In genomic region chr4:129672878-129673449, GRCm38 (mm10) we compare ENCODE assay signal across 8 mouse cellular contexts. TPM values are rescaled to one million over a fixed set of nuclear protein-coding genes. Genes with fewer than 3 reads are reported as not detected.
DNase-seq lines count a peak whose midpoint lies in the region; ATAC-seq lines count a peak whose summit lies in the region.

No protein-coding gene starts in this region.

- peak overlapping the region; percentile 98 for H3K4me3 ChIP-seq in neural tube, embryonic 11.5 days (ENCODE audit: low read depth, low read length)
- H3K4me3 ChIP-seq in forebrain, embryonic 12.5 days (replicated peaks), result peak overlapping the region; percentile 100
- peak overlapping the region; percentile 82 for H3K4me3 ChIP-seq in liver, embryonic 12.5 days
- peak overlapping the region; percentile 100 for H3K4me3 ChIP-seq in stomach, embryonic 16.5 days (replicated peaks; ENCODE audit: low read length)

- no peak overlapping the region for H3K27ac ChIP-seq in neural tube, embryonic 11.5 days (ENCODE audit: low read depth, low read length)
- peak overlapping the region; percentile 95 for H3K27ac ChIP-seq in forebrain, embryonic 12.5 days
- H3K27ac ChIP-seq in liver, embryonic 12.5 days, result peak overlapping the region; percentile 90
- peak overlapping the region; percentile 91 for H3K27ac ChIP-seq in stomach, embryonic 16.5 days (ENCODE audit: low read length)

- WGBS in neural tube, embryonic 11.5 days, result 9% methylated on average over 10 of the region's 10 CpGs
- 14% methylated on average over 10 of the region's 10 CpGs for WGBS in forebrain, embryonic 12.5 days
- 4% methylated on average over 10 of the region's 10 CpGs for WGBS in liver, embryonic 12.5 days (ENCODE audit: insufficient replicate concordance)
- WGBS in stomach, embryonic 16.5 days, result 4% methylated on average over 10 of the region's 10 CpGs

- no peaks in the 10 kb centered on the region for H3K9me3 ChIP-seq in neural tube, embryonic 11.5 days (ENCODE audit: control insufficient read depth, low read length)
- no peaks in the 10 kb centered on the region for H3K9me3 ChIP-seq in forebrain, embryonic 12.5 days
- H3K9me3 ChIP-seq in liver, embryonic 12.5 days (replicated peaks), result no peaks in the 10 kb centered on the region
- H3K9me3 ChIP-seq in stomach, embryonic 16.5 days (replicated peaks; ENCODE audit: control insufficient read depth, low read length), result no peaks in the 10 kb centered on the region

- peak overlapping the region; percentile 89 for H3K4me2 ChIP-seq in neural tube, embryonic 11.5 days (ENCODE audit: low read depth)
- peak overlapping the region; percentile 88 for H3K4me2 ChIP-seq in forebrain, embryonic 12.5 days
- peak overlapping the region; percentile 72 for H3K4me2 ChIP-seq in liver, embryonic 12.5 days
- peak overlapping the region; percentile 70 for H3K4me2 ChIP-seq in stomach, embryonic 16.5 days (ENCODE audit: low read depth, low read length)

- peaks cover 5% of the 10 kb centered on the region; the same call in 1 of the 2 replicates for H3K36me3 ChIP-seq in neural tube, embryonic 11.5 days (ENCODE audit: control insufficient read depth, insufficient read depth, low read length)
- H3K36me3 ChIP-seq in forebrain, embryonic 12.5 days (replicated peaks), result peaks cover 29% of the 10 kb centered on the region
- peaks cover 24% of the 10 kb centered on the region for H3K36me3 ChIP-seq in liver, embryonic 12.5 days
- no peaks in the 10 kb centered on the region for H3K36me3 ChIP-seq in stomach, embryonic 16.5 days (ENCODE audit: control insufficient read depth, insufficient read depth, low read length)

- DNase-seq in neural tube, embryonic 11.5 days (ENCODE audit: low spot score), result no peak
- DNase-seq in neural tube, embryonic 10.5 days (ENCODE audit: extremely low spot score, low spot score), result no peak
- DNase-seq in layer of hippocampus, adult 18-20 months (ENCODE audit: low spot score in 2 of 2), result no peak
- no peak for DNase-seq in urinary bladder, adult 18-20 months (ENCODE audit: low spot score in 2 of 2)
- DNase-seq in cerebellum, adult 11 months, result no peak

- H3K9ac ChIP-seq in neural tube, embryonic 11.5 days (ENCODE audit: low read length), result peak overlapping the region; percentile 88
- peak overlapping the region; percentile 96; the same call in 1 of the 2 replicates for H3K9ac ChIP-seq in forebrain, embryonic 12.5 days
- H3K9ac ChIP-seq in liver, embryonic 12.5 days, result peak overlapping the region; percentile 92
- peak overlapping the region; percentile 97 for H3K9ac ChIP-seq in stomach, embryonic 16.5 days (ENCODE audit: low read length)

- H3K27me3 ChIP-seq in neural tube, embryonic 11.5 days (ENCODE audit: control insufficient read depth, insufficient read depth, low read length), result no peaks in the 10 kb centered on the region
- H3K27me3 ChIP-seq in forebrain, embryonic 12.5 days, result no peaks in the 10 kb centered on the region
- no peaks in the 10 kb centered on the region for H3K27me3 ChIP-seq in liver, embryonic 12.5 days (replicated peaks)
- no peaks in the 10 kb centered on the region for H3K27me3 ChIP-seq in stomach, embryonic 16.5 days (ENCODE audit: control insufficient read depth, insufficient read depth, low read length)

- ATAC-seq in neural tube, embryonic 11.5 days (ENCODE audit: insufficient read depth, low FRiP score, low TSS enrichment), result no peak
- no peak for ATAC-seq in forebrain, embryonic 12.5 days (ENCODE audit: low FRiP score)
- ATAC-seq in liver, embryonic 12.5 days, result no peak; the same call in 1 of the 2 replicates
- no peak for ATAC-seq in stomach, embryonic 16.5 days (ENCODE audit: insufficient read depth, low FRiP score)

- no peaks in the 10 kb centered on the region for H3K4me1 ChIP-seq in neural tube, embryonic 11.5 days (ENCODE audit: control insufficient read depth, insufficient read depth, low read length)
- H3K4me1 ChIP-seq in forebrain, embryonic 12.5 days, result peaks cover 15% of the 10 kb centered on the region
- H3K4me1 ChIP-seq in liver, embryonic 12.5 days, result peaks cover 32% of the 10 kb centered on the region
- H3K4me1 ChIP-seq in stomach, embryonic 16.5 days (ENCODE audit: control insufficient read depth, insufficient read depth, low read length), result peaks cover 17% of the 10 kb centered on the region

RNA-seq across cellular contexts. Expression of gene Kpna6, which starts 0.4 kb away (rescaled TPM):
- polyA plus RNA-seq in neural tube, embryonic 11.5 days (2014; fragmentation: Nextera tagmentation; extraction: Ambion mirVana), result 14.0 and 15.7 TPM in 2 replicates
- polyA plus RNA-seq in forebrain, embryonic 12.5 days (2016; fragmentation: Nextera tagmentation; extraction: Ambion mirVana), result 13.6 and 14.9 TPM in 2 replicates
- 10.0 and 10.3 TPM in 2 replicates for polyA plus RNA-seq in liver, embryonic 12.5 days (2016; fragmentation: Nextera tagmentation; extraction: Ambion mirVana)
- 15.2 and 16.2 TPM in 2 replicates for polyA plus RNA-seq in stomach, embryonic 16.5 days (2015; fragmentation: Nextera tagmentation; extraction: Ambion mirVana)
- 10 to 100 TPM; 87.8 to 89.6 TPM for total RNA-seq in layer of hippocampus, adult 18-20 months (2021)

RNA-seq across cellular contexts. Expression of gene Tmem39b, which starts 23.7 kb away (rescaled TPM):
- 32.4 and 34.1 TPM in 2 replicates for polyA plus RNA-seq in neural tube, embryonic 11.5 days (2014; fragmentation: Nextera tagmentation; extraction: Ambion mirVana)
- polyA plus RNA-seq in forebrain, embryonic 12.5 days (2016; fragmentation: Nextera tagmentation; extraction: Ambion mirVana), result 18.5 and 21.9 TPM in 2 replicates
- polyA plus RNA-seq in liver, embryonic 12.5 days (2016; fragmentation: Nextera tagmentation; extraction: Ambion mirVana), result 4.9 and 6.0 TPM in 2 replicates
- polyA plus RNA-seq in stomach, embryonic 16.5 days (2015; fragmentation: Nextera tagmentation; extraction: Ambion mirVana), result 11.7 and 13.9 TPM in 2 replicates
- total RNA-seq in layer of hippocampus, adult 18-20 months (2021), result 10 to 100 TPM; 12.8 to 15.5 TPM

RNA-seq across cellular contexts. Expression of gene Txlna, which starts 32.1 kb away (rescaled TPM):
- polyA plus RNA-seq in neural tube, embryonic 11.5 days (2014; fragmentation: Nextera tagmentation; extraction: Ambion mirVana), result 104 and 108 TPM in 2 replicates
- polyA plus RNA-seq in forebrain, embryonic 12.5 days (2016; fragmentation: Nextera tagmentation; extraction: Ambion mirVana), result 97.1 and 111 TPM in 2 replicates
- polyA plus RNA-seq in liver, embryonic 12.5 days (2016; fragmentation: Nextera tagmentation; extraction: Ambion mirVana), result 45.4 and 45.7 TPM in 2 replicates
- 65.3 and 69.8 TPM in 2 replicates for polyA plus RNA-seq in stomach, embryonic 16.5 days (2015; fragmentation: Nextera tagmentation; extraction: Ambion mirVana)
- 10 to 100 TPM; 49.9 to 51.3 TPM for total RNA-seq in layer of hippocampus, adult 18-20 months (2021)

RNA-seq across cellular contexts. Expression of gene Ccdc28b, which starts 49.2 kb away (rescaled TPM):
- polyA plus RNA-seq in neural tube, embryonic 11.5 days (2014; fragmentation: Nextera tagmentation; extraction: Ambion mirVana), result 65.9 and 69.4 TPM in 2 replicates
- 75.4 and 79.2 TPM in 2 replicates for polyA plus RNA-seq in forebrain, embryonic 12.5 days (2016; fragmentation: Nextera tagmentation; extraction: Ambion mirVana)
- 16.6 and 19.9 TPM in 2 replicates for polyA plus RNA-seq in liver, embryonic 12.5 days (2016; fragmentation: Nextera tagmentation; extraction: Ambion mirVana)
- 49.6 and 58.4 TPM in 2 replicates for polyA plus RNA-seq in stomach, embryonic 16.5 days (2015; fragmentation: Nextera tagmentation; extraction: Ambion mirVana)
- total RNA-seq in layer of hippocampus, adult 18-20 months (2021), result 10 to 100 TPM; 55.7 to 59.1 TPM

RNA-seq across cellular contexts. Expression of gene Iqcc, which starts 54.1 kb away (rescaled TPM):
- polyA plus RNA-seq in neural tube, embryonic 11.5 days (2014; fragmentation: Nextera tagmentation; extraction: Ambion mirVana), result 25.7 and 30.2 TPM in 2 replicates
- polyA plus RNA-seq in forebrain, embryonic 12.5 days (2016; fragmentation: Nextera tagmentation; extraction: Ambion mirVana), result 26.5 and 27.4 TPM in 2 replicates
- polyA plus RNA-seq in liver, embryonic 12.5 days (2016; fragmentation: Nextera tagmentation; extraction: Ambion mirVana), result 14.7 and 16.5 TPM in 2 replicates
- 27.4 and 34.7 TPM in 2 replicates for polyA plus RNA-seq in stomach, embryonic 16.5 days (2015; fragmentation: Nextera tagmentation; extraction: Ambion mirVana)
- total RNA-seq in layer of hippocampus, adult 18-20 months (2021), result 10 to 100 TPM; 36.2 to 37.4 TPM
